Mouse (Mus musculus): ENCODE measurements around the gene Ube4a. TPM values are rescaled to one million over a fixed set of nuclear protein-coding genes. Genes with fewer than 3 reads are reported as not detected.

Gene Ube4a
- polyA plus RNA-seq, 1 experiment from 2014 or later, result 25.7 TPM

DNA sequence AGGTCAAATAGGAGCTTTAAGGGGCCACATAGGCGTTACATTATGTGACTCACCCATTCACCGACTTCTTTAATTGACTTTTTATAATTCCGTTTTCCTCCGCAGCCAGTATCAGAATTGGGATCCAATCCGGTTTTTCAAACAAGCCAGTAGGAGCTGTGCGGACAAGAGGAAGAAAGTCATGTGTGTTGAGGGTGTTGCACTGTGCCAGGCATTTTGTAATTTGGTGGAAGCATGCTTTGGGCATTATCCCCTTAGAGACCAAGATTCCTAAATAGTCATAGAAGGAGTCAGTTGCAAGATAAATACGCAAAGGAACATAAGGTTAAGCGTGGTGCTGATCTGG, 44.3 kb downstream of the Ube4a start:
- peak overlapping the region; percentile 71 for H3K4me2 ChIP-seq (ENCODE audit: low read length)
- H3K9me3 ChIP-seq (ENCODE audit: control insufficient read depth, low read length), result no peaks in the 10 kb centered on the region
- H3K36me3 ChIP-seq (ENCODE audit: control insufficient read depth, insufficient read depth, low read length), result peaks cover 6% of the 10 kb centered on the region; the same call in 1 of the 2 replicates
- peaks cover 0 to 7% of the 10 kb centered on the region in 2 experiments; a peak in 2 of 4 replicates for H3K4me1 ChIP-seq (ENCODE audit: control insufficient read depth in 2 of 2, insufficient read depth in 2 of 2, low read length in 2 of 2)
- no peaks in the 10 kb centered on the region for H3K27me3 ChIP-seq (ENCODE audit: control insufficient read depth, insufficient read depth, low read length)
- peak overlapping the region; percentile 87 to 88 for H3K27ac ChIP-seq (replicated peaks in 1 of 2; ENCODE audit: control insufficient read depth in 1 of 2, insufficient read depth in 1 of 2, low read depth in 2 of 2, low read length in 2 of 2)
- 1% methylated on average over 8 of the region's 8 CpGs for WGBS
- peak overlapping the region; percentile 90 for H3K9ac ChIP-seq (ENCODE audit: low read length)
- ATAC-seq (ENCODE audit: insufficient number of reproducible peaks, insufficient read depth, low FRiP score, low read depth), result peak; percentile 65; the same call in 1 of the 2 replicates
- peak overlapping the region; percentile 44 to 88 for H3K4me3 ChIP-seq (ENCODE audit: control insufficient read depth in 1 of 2, insufficient read depth in 1 of 2, low read depth in 1 of 2, low read length in 2 of 2)

DNA sequence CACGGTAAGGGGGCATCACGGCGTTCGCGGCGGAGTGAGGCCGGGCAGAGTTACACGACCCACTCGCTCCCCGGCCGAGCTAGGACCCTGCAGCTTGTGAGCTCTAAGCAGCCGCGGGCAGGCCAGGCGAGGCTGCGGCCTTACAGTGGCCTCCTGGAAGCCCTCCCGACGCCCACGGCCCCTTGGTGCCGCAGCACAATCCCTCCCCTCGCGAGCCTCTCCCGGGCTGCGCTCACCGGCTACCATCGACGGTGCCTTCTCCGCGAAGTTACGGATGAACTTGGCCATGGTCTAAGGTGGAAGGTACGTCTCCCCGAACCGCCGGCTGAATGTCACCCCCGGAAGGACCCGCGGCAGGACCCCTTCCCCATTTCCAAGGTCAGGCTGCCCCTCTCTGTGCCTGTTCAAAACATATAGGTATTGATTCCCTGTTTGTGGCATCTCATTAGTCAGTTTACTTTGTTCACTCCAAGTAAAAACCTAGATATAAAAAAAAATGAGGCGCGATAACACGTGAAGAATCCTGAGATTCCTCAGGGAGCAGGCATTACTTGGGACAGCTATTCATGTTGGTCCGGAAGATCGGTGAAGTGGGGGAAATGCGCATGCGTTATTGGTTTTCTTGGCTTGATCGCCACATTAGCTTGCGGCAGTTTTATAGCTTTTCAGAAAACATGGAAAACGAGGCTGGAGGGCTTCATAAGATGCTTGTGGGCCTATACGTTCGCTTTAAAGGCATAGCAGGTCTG, 44.9 kb downstream of the Ube4a start, which contains the start of gene Atp5l:
Gene Atp5l, minus strand, starts transcription at position 369 of the 749 bp plus-strand sequence.
- Histone ChIP-seq H3K27me3 (ENCODE audit: control insufficient read depth, insufficient read depth, low read length) (no peaks in the 10 kb centered on the region), H3K36me3 (ENCODE audit: control insufficient read depth, insufficient read depth, low read length) (peaks cover under 1% of the 10 kb centered on the region; the same call in 1 of the 2 replicates), H3K9me3 (ENCODE audit: control insufficient read depth, low read length) (no peaks in the 10 kb centered on the region), H3K27ac (replicated peaks in 1 of 2; ENCODE audit: control insufficient read depth in 1 of 2, insufficient read depth in 1 of 2, low read depth in 2 of 2, low read length in 2 of 2) (peak within 1 kb of the TSS; percentile 87 to 88), H3K4me2 (ENCODE audit: low read length) (peak within 1 kb of the TSS; percentile 71), H3K9ac (ENCODE audit: low read length) (peak within 1 kb of the TSS; percentile 90), H3K4me1 (ENCODE audit: control insufficient read depth in 2 of 2, insufficient read depth in 2 of 2, low read length in 2 of 2) (peaks cover 0 to 7% of the 10 kb centered on the region in 2 experiments; a peak in 2 of 4 replicates), H3K4me3 (ENCODE audit: control insufficient read depth in 1 of 2, insufficient read depth in 1 of 2, low read depth in 1 of 2, low read length in 2 of 2) (peak within 1 kb of the TSS; percentile 88 to 91)
- under 1% methylated on average over 48 of the region's 48 CpGs for WGBS
- peak; percentile 86 for ATAC-seq (ENCODE audit: insufficient number of reproducible peaks, insufficient read depth, low FRiP score, low read depth)

DNA sequence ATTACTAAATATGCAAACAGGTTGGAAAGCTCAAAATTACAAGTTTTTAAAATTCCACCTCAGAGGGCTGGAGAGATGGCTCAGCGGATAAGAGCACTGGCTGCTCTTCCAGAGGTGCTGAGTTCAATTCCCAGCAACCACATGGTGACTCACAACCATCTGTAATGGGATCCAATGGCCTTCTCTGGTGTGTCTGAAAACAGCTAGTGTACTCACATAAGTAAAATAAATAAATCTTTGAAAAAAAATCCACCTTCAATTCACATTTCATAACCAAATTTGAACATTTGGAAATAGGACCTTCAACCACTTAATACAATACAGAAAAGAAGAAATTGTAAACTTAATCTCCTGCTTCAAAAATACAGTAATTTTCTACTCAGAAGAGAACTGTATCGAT, 45.8 kb downstream of the Ube4a start:
- no peak for ATAC-seq (ENCODE audit: insufficient number of reproducible peaks, insufficient read depth, low FRiP score, low read depth)
- H3K4me3 ChIP-seq (ENCODE audit: control insufficient read depth in 1 of 2, insufficient read depth in 1 of 2, low read depth in 1 of 2, low read length in 2 of 2), result peak overlapping the region; percentile 88 to 91
- H3K4me2 ChIP-seq (ENCODE audit: low read length), result peak overlapping the region; percentile 71
- H3K9ac ChIP-seq (ENCODE audit: low read length), result peak overlapping the region; percentile 90
- H3K9me3 ChIP-seq (ENCODE audit: control insufficient read depth, low read length), result no peaks in the 10 kb centered on the region
- H3K27ac ChIP-seq (replicated peaks in 1 of 2; ENCODE audit: control insufficient read depth in 1 of 2, insufficient read depth in 1 of 2, low read depth in 2 of 2, low read length in 2 of 2), result peak overlapping the region in 1 of 2 experiments; percentile 87; a peak in 2 of 4 replicates
- peaks cover 0 to 15% of the 10 kb centered on the region in 2 experiments; a peak in 3 of 4 replicates for H3K4me1 ChIP-seq (ENCODE audit: control insufficient read depth in 2 of 2, insufficient read depth in 2 of 2, low read length in 2 of 2)
- H3K27me3 ChIP-seq (ENCODE audit: control insufficient read depth, insufficient read depth, low read length), result no peaks in the 10 kb centered on the region
- no peaks in the 10 kb centered on the region for H3K36me3 ChIP-seq (ENCODE audit: control insufficient read depth, insufficient read depth, low read length)
- WGBS, result 29% methylated on average over 2 of the region's 2 CpGs

DNA sequence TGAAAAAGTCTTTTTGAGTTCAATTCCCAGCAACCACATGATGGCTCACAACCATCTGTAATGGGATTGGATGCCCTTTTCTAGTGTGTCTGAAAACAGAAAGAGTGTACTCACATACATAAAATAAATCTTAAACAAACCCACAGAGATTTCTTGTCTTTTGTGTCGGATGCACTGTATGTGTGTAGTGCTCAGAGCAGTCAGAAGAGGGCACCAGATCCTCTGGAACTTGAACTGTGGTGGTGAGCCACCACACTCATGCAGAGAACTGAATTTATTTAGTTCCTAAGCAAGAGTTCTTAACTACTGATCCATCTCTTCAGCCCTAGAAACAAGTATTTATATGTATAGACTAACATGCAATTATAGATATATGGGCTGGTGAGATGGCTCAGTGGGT, 49.2 kb downstream of the Ube4a start:
- H3K36me3 ChIP-seq (ENCODE audit: control insufficient read depth, insufficient read depth, low read length), result peaks cover 32% of the 10 kb centered on the region
- no peak overlapping the region for H3K4me3 ChIP-seq (ENCODE audit: control insufficient read depth in 1 of 2, insufficient read depth in 1 of 2, low read depth in 1 of 2, low read length in 2 of 2)
- no peak overlapping the region for H3K4me2 ChIP-seq (ENCODE audit: low read length)
- peaks cover 0 to 16% of the 10 kb centered on the region in 2 experiments; a peak in 3 of 4 replicates for H3K4me1 ChIP-seq (ENCODE audit: control insufficient read depth in 2 of 2, insufficient read depth in 2 of 2, low read length in 2 of 2)
- no peaks in the 10 kb centered on the region for H3K9me3 ChIP-seq (ENCODE audit: control insufficient read depth, low read length)
- 66% methylated on average over 1 of the region's 1 CpGs for WGBS
- no peak overlapping the region for H3K9ac ChIP-seq (ENCODE audit: low read length)
- no peak overlapping the region for H3K27ac ChIP-seq (replicated peaks in 1 of 2; ENCODE audit: control insufficient read depth in 1 of 2, insufficient read depth in 1 of 2, low read depth in 2 of 2, low read length in 2 of 2)
- no peaks in the 10 kb centered on the region for H3K27me3 ChIP-seq (ENCODE audit: control insufficient read depth, insufficient read depth, low read length)
- no peak for ATAC-seq (ENCODE audit: insufficient number of reproducible peaks, insufficient read depth, low FRiP score, low read depth)

DNA sequence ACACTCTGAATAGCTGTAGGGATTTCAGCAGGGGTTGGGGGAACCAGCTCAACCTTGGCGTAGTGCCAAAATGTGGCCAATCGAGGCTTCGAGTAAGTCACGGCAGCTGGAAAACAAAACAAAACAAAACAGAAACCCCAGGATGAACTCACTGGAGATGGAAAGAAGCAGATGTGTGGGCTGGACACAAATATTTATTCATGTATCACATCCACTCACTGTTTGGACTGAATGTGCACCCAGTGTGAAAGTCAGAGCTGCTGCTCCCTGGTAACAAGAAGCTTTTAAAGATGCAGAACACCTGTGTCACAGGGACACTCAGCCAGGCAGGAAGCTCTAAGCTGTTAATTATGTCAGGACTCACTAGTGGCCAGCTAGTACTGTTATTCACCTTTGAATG, 50.7 kb downstream of the Ube4a start:
- H3K27me3 ChIP-seq (ENCODE audit: control insufficient read depth, insufficient read depth, low read length), result no peaks in the 10 kb centered on the region
- H3K9ac ChIP-seq (ENCODE audit: low read length), result no peak overlapping the region
- H3K36me3 ChIP-seq (ENCODE audit: control insufficient read depth, insufficient read depth, low read length), result peaks cover 46% of the 10 kb centered on the region
- H3K9me3 ChIP-seq (ENCODE audit: control insufficient read depth, low read length), result no peaks in the 10 kb centered on the region
- WGBS, result 18% methylated on average over 4 of the region's 4 CpGs
- ATAC-seq (ENCODE audit: insufficient number of reproducible peaks, insufficient read depth, low FRiP score, low read depth), result no peak
- no peak overlapping the region for H3K4me3 ChIP-seq (ENCODE audit: control insufficient read depth in 1 of 2, insufficient read depth in 1 of 2, low read depth in 1 of 2, low read length in 2 of 2)
- H3K27ac ChIP-seq (replicated peaks in 1 of 2; ENCODE audit: control insufficient read depth in 1 of 2, insufficient read depth in 1 of 2, low read depth in 2 of 2, low read length in 2 of 2), result no peak overlapping the region
- H3K4me2 ChIP-seq (ENCODE audit: low read length), result no peak overlapping the region
- peaks cover 0 to 16% of the 10 kb centered on the region in 2 experiments; a peak in 3 of 4 replicates for H3K4me1 ChIP-seq (ENCODE audit: control insufficient read depth in 2 of 2, insufficient read depth in 2 of 2, low read length in 2 of 2)

DNA sequence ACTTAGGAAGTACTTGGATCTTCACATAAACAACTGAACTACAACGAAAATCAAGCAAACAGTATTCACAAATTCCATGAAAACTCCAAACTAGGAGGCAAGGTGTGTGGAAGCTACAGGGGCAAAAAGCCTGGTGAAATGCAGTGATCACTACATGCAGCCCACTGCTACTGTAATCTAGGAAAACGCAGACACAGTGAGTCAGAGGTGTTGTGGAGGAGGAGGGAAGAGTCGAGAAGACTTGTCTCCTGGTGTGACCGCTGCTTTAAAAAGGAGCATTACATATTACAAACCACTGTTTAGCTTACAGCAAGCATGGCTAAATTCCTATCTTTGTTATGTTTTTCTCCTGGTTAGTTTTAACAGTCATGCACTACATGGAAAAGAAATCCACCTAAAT, 54.0 kb downstream of the Ube4a start:
- no peak overlapping the region for H3K27ac ChIP-seq (replicated peaks in 1 of 2; ENCODE audit: control insufficient read depth in 1 of 2, insufficient read depth in 1 of 2, low read depth in 2 of 2, low read length in 2 of 2)
- 92% methylated on average over 4 of the region's 4 CpGs for WGBS
- H3K4me3 ChIP-seq (ENCODE audit: control insufficient read depth in 1 of 2, insufficient read depth in 1 of 2, low read depth in 1 of 2, low read length in 2 of 2), result no peak overlapping the region
- H3K4me2 ChIP-seq (ENCODE audit: low read length), result no peak overlapping the region
- peaks cover 47% of the 10 kb centered on the region for H3K36me3 ChIP-seq (ENCODE audit: control insufficient read depth, insufficient read depth, low read length)
- H3K9me3 ChIP-seq (ENCODE audit: control insufficient read depth, low read length), result no peaks in the 10 kb centered on the region
- H3K9ac ChIP-seq (ENCODE audit: low read length), result no peak overlapping the region
- no peak for ATAC-seq (ENCODE audit: insufficient number of reproducible peaks, insufficient read depth, low FRiP score, low read depth)
- H3K4me1 ChIP-seq (ENCODE audit: control insufficient read depth in 2 of 2, insufficient read depth in 2 of 2, low read length in 2 of 2), result peaks cover 0 to 12% of the 10 kb centered on the region in 2 experiments; a peak in 3 of 4 replicates
- no peaks in the 10 kb centered on the region for H3K27me3 ChIP-seq (ENCODE audit: control insufficient read depth, insufficient read depth, low read length)

DNA sequence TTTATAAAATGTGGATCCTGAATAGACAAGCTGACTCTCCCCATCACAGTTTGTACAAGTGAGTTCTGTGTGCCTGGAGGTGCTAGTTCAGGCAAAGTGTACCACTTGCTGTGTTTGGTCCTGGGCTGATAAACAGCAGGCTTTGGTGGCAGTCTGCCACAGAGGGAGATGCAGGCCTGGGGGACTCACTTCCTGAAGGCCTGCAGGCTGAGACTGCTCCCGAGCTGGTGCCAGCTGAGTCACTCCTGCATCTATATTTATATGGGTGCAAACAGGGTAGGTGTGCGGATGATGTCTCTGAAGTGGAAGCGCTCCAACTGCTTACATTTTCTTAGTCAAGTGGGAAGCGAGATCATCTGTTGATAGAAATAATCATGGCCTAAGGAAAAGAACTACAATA, 59.8 kb downstream of the Ube4a start:
- H3K4me3 ChIP-seq (ENCODE audit: control insufficient read depth in 1 of 2, insufficient read depth in 1 of 2, low read depth in 1 of 2, low read length in 2 of 2), result 0 out of 4 replicates have a peak overlapping the region, but pooled peaks of 1 of the 2 experiments have one; percentile 3
- peak overlapping the region; percentile 69 to 83 for H3K27ac ChIP-seq (replicated peaks in 1 of 2; ENCODE audit: control insufficient read depth in 1 of 2, insufficient read depth in 1 of 2, low read depth in 2 of 2, low read length in 2 of 2)
- H3K36me3 ChIP-seq (ENCODE audit: control insufficient read depth, insufficient read depth, low read length), result peaks cover 9% of the 10 kb centered on the region
- 17% methylated on average over 4 of the region's 4 CpGs for WGBS
- ATAC-seq (ENCODE audit: insufficient number of reproducible peaks, insufficient read depth, low FRiP score, low read depth), result peak; percentile 74
- H3K27me3 ChIP-seq (ENCODE audit: control insufficient read depth, insufficient read depth, low read length), result no peaks in the 10 kb centered on the region
- H3K4me2 ChIP-seq (ENCODE audit: low read length), result peak overlapping the region; percentile 45
- H3K9me3 ChIP-seq (ENCODE audit: control insufficient read depth, low read length), result no peaks in the 10 kb centered on the region
- peaks cover 7 to 23% of the 10 kb centered on the region in 2 experiments for H3K4me1 ChIP-seq (ENCODE audit: control insufficient read depth in 2 of 2, insufficient read depth in 2 of 2, low read length in 2 of 2)
- no peak overlapping the region for H3K9ac ChIP-seq (ENCODE audit: low read length)
